Mouse (Mus musculus) forebrain, embryonic 12.5 days (tissue): Measurements from ENCODE around the gene Zfhx3. TPM values are rescaled to one million over a fixed set of nuclear protein-coding genes. Genes with fewer than 3 reads are reported as not detected.

Source experiments
- ATAC-seq: fragments of 200-750 bp; cut with Nextera tagmentation; 2 replicates; pipeline ENCODE4 v1.8.0; 2017; ENCODE audit warnings: moderate TSS enrichment; ENCODE audit not compliant: low FRiP score
- H3K27ac ChIP-seq: fragments of 300-500 bp; sonication (generic); 2 replicates; pipeline ENCODE4 v1.5.1; 2016; ENCODE audit warnings: mild to moderate bottlenecking
- H3K27me3 ChIP-seq: fragments of 300-500 bp; sonication (generic); 2 replicates; pipeline ENCODE4 v1.6.1; 2016; ENCODE audit warnings: mild to moderate bottlenecking
- H3K36me3 ChIP-seq: fragments of 300-500 bp; sonication (generic); replicated peaks from 2 replicates; pipeline ENCODE4 v1.6.1; 2016; ENCODE audit warnings: mild to moderate bottlenecking
- H3K4me1 ChIP-seq: fragments of 300-500 bp; sonication (generic); 2 replicates; pipeline ENCODE4 v1.6.1; 2016
- H3K4me2 ChIP-seq: fragments of 300-500 bp; sonication (generic); 2 replicates; pipeline ENCODE4 v1.6.1; 2016; ENCODE audit warnings: mild to moderate bottlenecking, moderate library complexity
- H3K4me3 ChIP-seq: fragments of 300-500 bp; sonication (generic); replicated peaks from 2 replicates; pipeline ENCODE4 v1.5.1; 2016; ENCODE audit warnings: mild to moderate bottlenecking
- H3K9ac ChIP-seq: fragments of 300-500 bp; sonication (generic); 2 replicates; pipeline ENCODE4 v1.6.1; 2016; ENCODE audit warnings: mild to moderate bottlenecking
- H3K9me3 ChIP-seq: fragments of 300-500 bp; sonication (generic); 2 replicates; pipeline ENCODE4 v1.6.1; 2016
- WGBS: fragments of 180-500 bp; shearing (Covaris S2); methylation state at CpG from one replicate; pipeline ENCODE4 v1.1.7; 2016; 5-methylcytosine and 5-hydroxymethylcytosine counted together
- polyA plus RNA-seq: library from polyadenylated mRNA; unstranded; fragments of >200 nt; fragmentation: Nextera tagmentation; extraction: Ambion mirVana; gene quantifications from 2 replicates; pipeline ENCODE4 v1.2.1, GENCODE M21; 2016

Zfhx3 gene
- polyA plus RNA-seq, 1 experiment from 2014 or later, result 30.5 TPM

GRCm38 (mm10) chr8:108733385-108733784 lies 790.9 kb downstream of the Zfhx3 start:
- 55% methylated on average over 5 of the region's 5 CpGs for WGBS
- H3K27me3 ChIP-seq, result 0 out of 2 replicates have a peak, but pooled peaks cover 16% of the 10 kb centered on the region
- no peak overlapping the region for H3K9ac ChIP-seq
- ATAC-seq, result no peak
- H3K27ac ChIP-seq, result no peak overlapping the region
- H3K36me3 ChIP-seq, result no peaks in the 10 kb centered on the region
- H3K4me3 ChIP-seq, result no peak overlapping the region
- H3K4me2 ChIP-seq, result no peak overlapping the region
- peaks cover 92% of the 10 kb centered on the region for H3K4me1 ChIP-seq
- no peaks in the 10 kb centered on the region for H3K9me3 ChIP-seq

- H3K27me3 ChIP-seq, result 0 out of 2 replicates have a peak, but pooled peaks cover 6% of the 10 kb centered on the region
- no peaks in the 10 kb centered on the region for H3K9me3 ChIP-seq
- no peak for ATAC-seq
- no peak overlapping the region for H3K4me2 ChIP-seq
- 54% methylated on average over 9 of the region's 9 CpGs for WGBS
- H3K36me3 ChIP-seq, result no peaks in the 10 kb centered on the region
- peak overlapping the region; percentile 25; the same call in 1 of the 2 replicates for H3K27ac ChIP-seq
- H3K4me1 ChIP-seq, result peaks cover 61% of the 10 kb centered on the region
- H3K9ac ChIP-seq, result no peak overlapping the region
- H3K4me3 ChIP-seq, result no peak overlapping the region
Observed at GRCm38 (mm10) chr8:108736442-108736841, 794.0 kb downstream of the Zfhx3 start.

- H3K4me1 ChIP-seq, result peaks cover 45% of the 10 kb centered on the region
- H3K9ac ChIP-seq, result no peak overlapping the region
- H3K36me3 ChIP-seq, result no peaks in the 10 kb centered on the region
- 94% methylated on average over 10 of the region's 10 CpGs for WGBS
- no peak for ATAC-seq
- H3K27ac ChIP-seq, result no peak overlapping the region
- no peak overlapping the region for H3K4me3 ChIP-seq
- H3K27me3 ChIP-seq, result 0 out of 2 replicates have a peak, but pooled peaks cover 6% of the 10 kb centered on the region
- H3K9me3 ChIP-seq, result no peaks in the 10 kb centered on the region
- H3K4me2 ChIP-seq, result no peak overlapping the region
Observed at GRCm38 (mm10) chr8:108738179-108738578, 795.7 kb downstream of the Zfhx3 start.

- Histone ChIP-seq H3K27me3 (no peaks in the 10 kb centered on the region), H3K4me2 (no peak overlapping the region), H3K9ac (no peak overlapping the region), H3K4me1 (peaks cover 32% of the 10 kb centered on the region), H3K4me3 (no peak overlapping the region), H3K36me3 (no peaks in the 10 kb centered on the region), H3K27ac (no peak overlapping the region), H3K9me3 (no peaks in the 10 kb centered on the region)
- no peak for ATAC-seq
- WGBS, result 80% methylated on average over 6 of the region's 6 CpGs
Observed at GRCm38 (mm10) chr8:108739517-108739916, 797.1 kb downstream of the Zfhx3 start.

- Histone ChIP-seq H3K9ac (no peak overlapping the region), H3K4me3 (no peak overlapping the region), H3K9me3 (no peaks in the 10 kb centered on the region), H3K4me2 (no peak overlapping the region), H3K4me1 (peaks cover 27% of the 10 kb centered on the region), H3K27ac (no peak overlapping the region), H3K36me3 (no peaks in the 10 kb centered on the region), H3K27me3 (peaks cover 2% of the 10 kb centered on the region; the same call in 1 of the 2 replicates)
- WGBS, result 86% methylated on average over 13 of the region's 13 CpGs
- ATAC-seq, result 0 out of 2 replicates have a peak, but pooled peaks have one; percentile 37
Observed at GRCm38 (mm10) chr8:108740443-108740842, 798.0 kb downstream of the Zfhx3 start.

- no peak for ATAC-seq
- H3K27me3 ChIP-seq, result peaks cover 13% of the 10 kb centered on the region
- peaks cover 16% of the 10 kb centered on the region for H3K4me1 ChIP-seq
- no peak overlapping the region for H3K4me2 ChIP-seq
- WGBS, result 94% methylated on average over 4 of the region's 4 CpGs
- no peak overlapping the region for H3K4me3 ChIP-seq
- no peak overlapping the region for H3K27ac ChIP-seq
- H3K36me3 ChIP-seq, result no peaks in the 10 kb centered on the region
- no peaks in the 10 kb centered on the region for H3K9me3 ChIP-seq
- no peak overlapping the region for H3K9ac ChIP-seq
Observed at GRCm38 (mm10) chr8:108741651-108742050, 799.2 kb downstream of the Zfhx3 start.

GRCm38 (mm10) chr8:108742465-108742864 lies 800.0 kb downstream of the Zfhx3 start:
- H3K27ac ChIP-seq, result no peak overlapping the region
- peaks cover 17% of the 10 kb centered on the region for H3K27me3 ChIP-seq
- H3K9ac ChIP-seq, result no peak overlapping the region
- no peaks in the 10 kb centered on the region for H3K36me3 ChIP-seq
- H3K9me3 ChIP-seq, result no peaks in the 10 kb centered on the region
- ATAC-seq, result no peak
- no peak overlapping the region for H3K4me3 ChIP-seq
- H3K4me2 ChIP-seq, result no peak overlapping the region
- 87% methylated on average over 10 of the region's 10 CpGs for WGBS
- H3K4me1 ChIP-seq, result peaks cover 8% of the 10 kb centered on the region

- no peak overlapping the region for H3K4me2 ChIP-seq
- H3K27me3 ChIP-seq, result peaks cover 21% of the 10 kb centered on the region
- no peak overlapping the region for H3K9ac ChIP-seq
- WGBS, result 78% methylated on average over 7 of the region's 7 CpGs
- H3K9me3 ChIP-seq, result no peaks in the 10 kb centered on the region
- H3K27ac ChIP-seq, result no peak overlapping the region
- no peaks in the 10 kb centered on the region for H3K36me3 ChIP-seq
- H3K4me1 ChIP-seq, result peaks cover 3% of the 10 kb centered on the region
- ATAC-seq, result no peak
- no peak overlapping the region for H3K4me3 ChIP-seq
Observed at GRCm38 (mm10) chr8:108743238-108743637, 800.8 kb downstream of the Zfhx3 start.

GRCm38 (mm10) chr8:108745551-108745950 lies 803.1 kb downstream of the Zfhx3 start:
- H3K4me2 ChIP-seq, result no peak overlapping the region
- H3K27ac ChIP-seq, result no peak overlapping the region
- H3K27me3 ChIP-seq, result peaks cover 26% of the 10 kb centered on the region
- H3K9ac ChIP-seq, result no peak overlapping the region
- 86% methylated on average over 7 of the region's 7 CpGs for WGBS
- H3K9me3 ChIP-seq, result no peaks in the 10 kb centered on the region
- H3K4me3 ChIP-seq, result no peak overlapping the region
- ATAC-seq, result no peak
- H3K4me1 ChIP-seq, result peaks cover 23% of the 10 kb centered on the region
- no peaks in the 10 kb centered on the region for H3K36me3 ChIP-seq

- 0 out of 2 replicates have a peak overlapping the region, but pooled peaks have one; percentile 13 for H3K27ac ChIP-seq
- no peak for ATAC-seq
- no peaks in the 10 kb centered on the region for H3K36me3 ChIP-seq
- H3K4me3 ChIP-seq, result no peak overlapping the region
- no peaks in the 10 kb centered on the region for H3K9me3 ChIP-seq
- no peak overlapping the region for H3K4me2 ChIP-seq
- H3K9ac ChIP-seq, result no peak overlapping the region
- H3K4me1 ChIP-seq, result peaks cover 23% of the 10 kb centered on the region
- H3K27me3 ChIP-seq, result peaks cover 30% of the 10 kb centered on the region
- WGBS, result 56% methylated on average over 11 of the region's 11 CpGs
Observed at GRCm38 (mm10) chr8:108748095-108748494, 805.7 kb downstream of the Zfhx3 start.

GRCm38 (mm10) chr8:108748851-108749376 lies 806.5 kb downstream of the Zfhx3 start:
- Histone ChIP-seq H3K27me3 (peaks cover 30% of the 10 kb centered on the region), H3K36me3 (no peaks in the 10 kb centered on the region), H3K27ac (peak overlapping the region; percentile 53; the same call in 1 of the 2 replicates), H3K4me2 (peak overlapping the region; percentile 19; the same call in 1 of the 2 replicates), H3K4me1 (peaks cover 23% of the 10 kb centered on the region), H3K4me3 (no peak overlapping the region), H3K9ac (peak overlapping the region; percentile 21; the same call in 1 of the 2 replicates), H3K9me3 (no peaks in the 10 kb centered on the region)
- 1% methylated on average over 6 of the region's 6 CpGs for WGBS
- ATAC-seq, result peak; percentile 53; the same call in 1 of the 2 replicates

GRCm38 (mm10) chr8:108750806-108751205 lies 808.4 kb downstream of the Zfhx3 start:
- WGBS, result 93% methylated on average over 9 of the region's 9 CpGs
- Histone ChIP-seq H3K9me3 (no peaks in the 10 kb centered on the region), H3K27me3 (peaks cover 24% of the 10 kb centered on the region), H3K27ac (no peak overlapping the region), H3K4me3 (no peak overlapping the region), H3K4me2 (no peak overlapping the region), H3K36me3 (no peaks in the 10 kb centered on the region), H3K4me1 (peaks cover 38% of the 10 kb centered on the region), H3K9ac (no peak overlapping the region)
- ATAC-seq, result no peak

GRCm38 (mm10) chr8:108754556-108754955 lies 812.1 kb downstream of the Zfhx3 start:
- 64% methylated on average over 6 of the region's 6 CpGs for WGBS
- H3K27me3 ChIP-seq, result peaks cover 6% of the 10 kb centered on the region; the same call in 1 of the 2 replicates
- no peak overlapping the region for H3K4me3 ChIP-seq
- H3K27ac ChIP-seq, result no peak overlapping the region
- H3K4me2 ChIP-seq, result no peak overlapping the region
- ATAC-seq, result no peak
- H3K9ac ChIP-seq, result no peak overlapping the region
- H3K9me3 ChIP-seq, result no peaks in the 10 kb centered on the region
- peaks cover 51% of the 10 kb centered on the region for H3K4me1 ChIP-seq
- H3K36me3 ChIP-seq, result no peaks in the 10 kb centered on the region
